Mouse (Mus musculus) CH12.LX (cell line): Measurements from ENCODE around the gene Thbs4.

ENCODE experiments used
- BHLHE40 ChIP-seq: IDR thresholded peaks from 2 replicates; pipeline ENCODE4 v1.6.1; 2011; ENCODE audit warnings: mild to moderate bottlenecking, low read depth, low read length, improper control_type of control experiment
- CHD2 ChIP-seq: IDR thresholded peaks from 2 replicates; pipeline ENCODE4 v1.6.1; 2011; ENCODE audit warnings: low read length, improper control_type of control experiment
- CTCF ChIP-seq, 2 experiments: IDR thresholded peaks in 1 of 2; conservative IDR thresholded peaks in 1 of 2; 2 replicates each; pipeline ENCODE4 v1.5.1; 2011 to 2012; ENCODE audit warnings: low read depth in 2 of 2, low read length in 2 of 2, improper control_type of control experiment in 1 of 2, inconsistent platforms in 1 of 2, mild to moderate bottlenecking in 1 of 2, moderate library complexity in 1 of 2
- ELF1 ChIP-seq: IDR thresholded peaks from 2 replicates; pipeline ENCODE4 v1.6.1; 2014; ENCODE audit warnings: low read depth, mild to moderate bottlenecking, inconsistent platforms, low read length, improper control_type of control experiment
- HCFC1 ChIP-seq: IDR thresholded peaks from 2 replicates; pipeline ENCODE4 v1.6.1; 2012; ENCODE audit warnings: low read depth, mild to moderate bottlenecking, inconsistent platforms, low read length, improper control_type of control experiment
- KAT2A ChIP-seq: IDR thresholded peaks from 2 replicates; pipeline ENCODE4 v1.6.1; 2012; ENCODE audit warnings: low read length, improper control_type of control experiment, inconsistent platforms; ENCODE audit not compliant: insufficient replicate concordance
- NELFE ChIP-seq: IDR thresholded peaks from 2 replicates; pipeline ENCODE4 v1.6.1; 2011; ENCODE audit warnings: low read depth, low read length, improper control_type of control experiment
- POLR2A ChIP-seq: IDR thresholded peaks from 2 replicates; pipeline ENCODE4 v1.6.1; 2011; ENCODE audit warnings: low read depth, mild to moderate bottlenecking, improper control_type of control experiment, low read length
- SMC3 ChIP-seq: IDR thresholded peaks from 2 replicates; pipeline ENCODE4 v1.6.1; 2011; ENCODE audit warnings: low read depth, low read length, improper control_type of control experiment

DNA sequence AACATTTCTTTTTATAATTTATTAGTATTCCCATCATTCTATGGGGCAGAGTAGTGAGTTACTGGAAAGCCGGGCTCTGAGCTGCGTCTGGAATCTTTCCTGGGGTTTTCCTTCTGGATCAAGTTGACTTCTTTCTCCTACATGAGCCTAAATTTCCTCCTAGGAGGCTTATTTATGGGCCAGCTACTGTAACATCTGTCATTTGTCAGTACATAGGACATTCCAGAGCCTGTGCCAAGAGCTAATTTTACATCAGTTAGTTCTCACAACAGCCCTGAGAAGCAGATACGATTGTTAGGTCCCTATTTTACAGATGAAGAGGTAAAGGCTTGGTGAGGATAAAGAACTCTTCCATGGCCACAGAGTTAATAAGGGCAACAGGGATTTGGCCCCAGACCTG, 22.7 kb upstream of the Thbs4 start:
- TF ChIP-seq CHD2 (no peak), POLR2A (no peak), HCFC1 (no peak), KAT2A (no peak), ELF1 (no peak), NELFE (no peak), SMC3 (no peak), BHLHE40 (no peak), CTCF (conservative IDR thresholded peaks at IDR 0.05 in 1 of 2, IDR thresholded peaks at IDR 0.05 in 1 of 2; ENCODE audit: low read depth in 2 of 2, low read length in 2 of 2) (no peak)
